Mouse (Mus musculus): ENCODE results near the gene Kirrel2. TPM values are rescaled to one million over a fixed set of nuclear protein-coding genes. Genes with fewer than 3 reads are reported as not detected.

Gene Kirrel2
- total RNA-seq, 2 experiments from 2014 or later = not detected

DNA sequence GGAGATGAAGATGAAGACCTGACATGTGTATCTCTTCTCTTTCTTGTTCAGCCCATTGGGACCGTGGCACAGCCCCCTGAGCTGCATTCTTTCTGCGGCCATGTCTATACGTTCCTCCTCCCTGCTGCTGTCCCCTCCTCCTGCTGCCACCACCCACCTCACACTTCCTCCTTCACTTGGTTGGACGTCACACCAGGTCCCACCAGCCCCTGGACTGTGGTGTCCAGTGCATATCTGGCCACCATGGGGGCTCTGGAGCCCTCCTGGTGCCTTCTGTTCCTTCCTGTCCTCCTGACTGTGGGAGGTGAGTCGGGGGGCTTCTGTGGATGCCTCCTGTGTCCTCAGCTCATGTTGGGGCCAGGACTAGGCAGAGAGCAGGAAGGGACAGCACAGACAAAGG lies 43.9 kb downstream of the Kirrel2 start, which contains the start of gene Tyrobp:
Gene Tyrobp (plus strand): TSS at position 165 of the 400 bp plus-strand sequence.
- no peak for DNase-seq

DNA sequence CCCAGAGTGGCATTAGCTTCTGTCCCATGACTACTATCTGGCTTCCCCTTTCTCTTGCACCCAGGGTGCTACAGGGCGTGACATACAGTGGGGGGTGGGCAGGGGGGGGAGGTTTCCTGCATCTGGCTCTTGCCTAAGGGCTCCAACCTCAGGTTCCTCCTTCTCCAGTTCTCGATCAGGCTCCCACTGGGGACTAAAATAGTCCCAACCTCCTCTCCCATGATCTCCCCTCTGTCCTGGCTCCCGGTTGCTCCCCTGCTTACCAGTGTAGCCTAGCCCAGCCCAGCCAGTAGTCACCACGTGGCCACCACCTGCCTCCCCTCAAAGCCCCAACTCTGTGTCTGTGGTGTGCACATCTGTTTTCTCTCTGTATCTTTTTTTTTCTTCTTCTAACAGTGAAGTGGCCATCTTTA lies 44.7 kb downstream of the Kirrel2 start:
- no peak for DNase-seq

DNA sequence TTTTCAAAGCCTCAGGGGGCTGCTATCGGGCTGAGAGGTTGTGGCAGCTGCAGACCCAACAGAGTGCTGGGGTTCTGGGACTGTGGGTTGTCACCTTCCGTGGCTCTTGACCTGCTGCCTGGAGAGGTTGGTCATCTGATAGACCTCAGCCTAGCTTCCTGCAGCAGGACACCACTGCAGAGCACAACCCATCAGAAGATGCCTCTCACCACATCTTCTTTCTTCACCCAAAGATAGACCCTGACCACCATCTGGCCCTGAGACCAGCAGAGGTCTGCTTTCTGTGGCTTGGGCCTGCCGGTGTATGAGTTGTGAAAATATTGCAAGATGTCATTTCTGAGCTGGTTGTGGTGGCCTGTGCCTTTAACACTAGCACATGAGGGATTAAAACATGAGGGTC lies 46.5 kb downstream of the Kirrel2 start:
- no peak for DNase-seq

- DNase-seq = no peak
Observed at GRCm38 (mm10) chr7:30409789-30410188, 47.7 kb downstream of the Kirrel2 start.

DNA sequence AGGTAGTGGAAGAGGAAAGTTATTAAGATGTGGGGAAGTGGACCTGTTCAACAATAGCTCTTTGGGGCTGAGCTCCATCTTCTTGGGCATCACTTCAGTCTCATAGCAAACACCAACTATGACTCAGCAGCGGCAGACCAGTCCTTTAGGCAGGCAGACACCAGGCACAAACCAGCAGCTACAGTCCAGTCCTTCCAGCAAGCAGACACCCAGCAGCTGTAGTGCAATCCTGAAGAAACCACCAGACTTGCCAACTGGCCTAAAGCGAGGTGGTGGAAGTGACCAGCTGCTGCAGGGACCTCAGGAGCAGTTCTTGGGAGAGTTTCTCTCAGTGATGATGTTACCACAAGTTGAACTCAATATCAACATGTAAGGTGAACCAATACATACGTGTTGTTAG lies 48.9 kb downstream of the Kirrel2 start:
- DNase-seq = no peak

DNA sequence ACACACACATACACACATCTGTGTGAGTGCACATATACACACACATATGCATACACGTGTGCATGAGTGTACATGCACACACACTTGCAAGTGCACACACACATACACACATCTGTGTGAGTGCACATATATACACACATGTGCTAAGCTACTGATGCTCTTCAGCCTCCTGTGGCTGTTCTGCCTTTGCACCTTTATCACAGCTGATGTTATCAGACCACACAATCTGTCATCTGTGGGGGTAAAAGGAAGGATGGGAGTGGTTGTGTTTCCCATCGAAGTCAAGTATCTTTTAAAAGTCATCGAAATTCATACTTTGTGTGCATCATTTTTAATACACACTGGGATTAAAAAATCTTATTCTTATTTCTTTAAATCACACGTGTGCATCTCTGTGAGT lies 55.1 kb downstream of the Kirrel2 start:
- DNase-seq = no peak

- no peak for DNase-seq
Observed at GRCm38 (mm10) chr7:30399671-30400070, 57.8 kb downstream of the Kirrel2 start.

Other genes with a start within 250 kb of the Kirrel2 start
- gene Polr2i, start 225.7 kb downstream of the Kirrel2 start, total RNA-seq (2021) = 100 to 1,000 TPM; 103 to 108 TPM
- gene Tbcb, start 225.4 kb downstream of the Kirrel2 start, total RNA-seq (2021) = 10 to 100 TPM; 73.6 to 81.0 TPM
- not detected for gene Ovol3, start 222.0 kb downstream of the Kirrel2 start, total RNA-seq (2021)
- under 1 TPM; 0.61 to 0.63 TPM for gene Thap8, start 177.6 kb downstream of the Kirrel2 start, total RNA-seq (2021)
- gene Wdr62, start 177.3 kb downstream of the Kirrel2 start, total RNA-seq (2021) = 10 to 100 TPM; 12.1 to 14.3 TPM
- 10 to 100 TPM; 31.6 to 36.5 TPM for gene Clip3, start 166.0 kb downstream of the Kirrel2 start, total RNA-seq (2021)
- 10 to 100 TPM; 46.8 to 49.0 TPM for gene Alkbh6, start 149.0 kb downstream of the Kirrel2 start, total RNA-seq (2021)
- gene Syne4, start 142.9 kb downstream of the Kirrel2 start, total RNA-seq (2021) = 10 to 100 TPM; 17.6 to 22.3 TPM
- gene E130208F15Rik, start 135.9 kb downstream of the Kirrel2 start, total RNA-seq (2021) = 1 to 10 TPM; 2.8 TPM
- gene Sdhaf1, start 133.8 kb downstream of the Kirrel2 start, total RNA-seq (2021) = 10 to 100 TPM; 17.9 to 19.7 TPM
- gene Lrfn3, start 94.9 kb downstream of the Kirrel2 start, total RNA-seq (2021) = 10 to 100 TPM; 13.2 to 15.1 TPM
- 10 to 100 TPM; 25.8 to 29.1 TPM for gene Tyrobp, start 43.9 kb downstream of the Kirrel2 start, total RNA-seq (2021)
- gene Hcst, start 37.8 kb downstream of the Kirrel2 start, total RNA-seq (2021) = 1 to 10 TPM; 3.7 to 4.9 TPM
- gene Nfkbid, start 36.0 kb downstream of the Kirrel2 start, total RNA-seq (2021) = 1 to 10 TPM; 2.3 to 2.4 TPM
- 10 to 100 TPM; 26.1 to 34.3 TPM for gene Aplp1, start 12.2 kb downstream of the Kirrel2 start, total RNA-seq (2021)
- gene Nphs1, start 625 bp upstream of the Kirrel2 start, total RNA-seq (2021) = not detected
- 10 to 100 TPM; 26.0 to 56.1 TPM for gene Prodh2, start 35.9 kb upstream of the Kirrel2 start, total RNA-seq (2021)
- 10 to 100 TPM in 1 of 2 experiments, 1 to 10 TPM in 1; 5.0 to 11.7 TPM for gene Arhgap33, start 77.4 kb upstream of the Kirrel2 start, total RNA-seq (2021)
- gene Hspb6, start 94.5 kb upstream of the Kirrel2 start, total RNA-seq (2021) = 10 to 100 TPM; 25.5 to 68.9 TPM
- 10 to 100 TPM in 1 of 2 experiments, 1 to 10 TPM in 1; 5.3 to 10.1 TPM for gene Proser3, start 94.6 kb upstream of the Kirrel2 start, total RNA-seq (2021)
- 10 to 100 TPM; 34.4 to 40.5 TPM for gene Lin37, start 102.1 kb upstream of the Kirrel2 start, total RNA-seq (2021)
- 10 to 100 TPM; 61.4 to 71.1 TPM for gene U2af1l4, start 105.6 kb upstream of the Kirrel2 start, total RNA-seq (2021)
- 1 to 10 TPM; 2.4 to 7.1 TPM for gene Gm49396, start 105.7 kb upstream of the Kirrel2 start, total RNA-seq (2021)
- gene Psenen, start 105.9 kb upstream of the Kirrel2 start, total RNA-seq (2021) = 100 to 1,000 TPM; 119 to 128 TPM
- gene Igflr1, start 107.7 kb upstream of the Kirrel2 start, total RNA-seq (2021) = 1 to 10 TPM; 2.6 to 4.7 TPM
- 10 to 100 TPM; 34.9 to 48.7 TPM for gene Kmt2b, start 131.0 kb upstream of the Kirrel2 start, total RNA-seq (2021)
- gene Zbtb32, start 141.2 kb upstream of the Kirrel2 start, total RNA-seq (2021) = under 1 TPM; 0.18 to 0.27 TPM
- gene Upk1a, start 155.2 kb upstream of the Kirrel2 start, total RNA-seq (2021) = under 1 TPM; 0.33 to 0.48 TPM
- 1,000 to 10,000 TPM; 3,012 to 3,285 TPM for gene Cox6b1, start 168.5 kb upstream of the Kirrel2 start, total RNA-seq (2021)
- gene Etv2, start 178.2 kb upstream of the Kirrel2 start, total RNA-seq (2021) = not detected
- 10 to 100 TPM; 64.5 to 72.9 TPM for gene Rbm42, start 192.6 kb upstream of the Kirrel2 start, total RNA-seq (2021)
- 10 to 100 TPM; 10.5 to 12.4 TPM for gene Haus5, start 207.3 kb upstream of the Kirrel2 start, total RNA-seq (2021)
- gene Pmis2, start 213.9 kb upstream of the Kirrel2 start, total RNA-seq (2021) = not detected
- 1 to 10 TPM in 1 of 2 experiments, not detected in 1; 2.6 TPM for gene 2200002J24Rik, start 241.2 kb upstream of the Kirrel2 start, total RNA-seq (2021)